Mouse (Mus musculus) myocyte (in vitro differentiated cells): ENCODE data around the gene Celsr3.

Source experiments
- E2F4 ChIP-seq: IDR thresholded peaks from one replicate; pipeline ENCODE4 v1.6.1; 2011; ENCODE audit warnings: mild to moderate bottlenecking, control low read depth, moderate library complexity; ENCODE audit not compliant: insufficient read depth
- MAX ChIP-seq: IDR thresholded peaks from one replicate; pipeline ENCODE4 v1.6.1; 2011; ENCODE audit warnings: low read depth, mild to moderate bottlenecking, control low read depth
- MYOD1 ChIP-seq, 3 experiments: IDR thresholded peaks; one replicate each; pipeline ENCODE4 v1.6.1; 2011; ENCODE audit warnings: control low read depth in 2 of 3, low read depth in 2 of 3, mild to moderate bottlenecking in 2 of 3, moderate library complexity in 1 of 3; ENCODE audit not compliant: insufficient read length in 2 of 3, control insufficient read depth in 1 of 3
- MYOG ChIP-seq, 3 experiments: IDR thresholded peaks; one replicate each; pipeline ENCODE4 v1.6.1; 2011; ENCODE audit warnings: control low read depth in 2 of 3, low read depth in 2 of 3, mild to moderate bottlenecking in 2 of 3; ENCODE audit not compliant: insufficient read length in 2 of 3, control insufficient read depth in 1 of 3, insufficient read depth in 1 of 3
- POLR2A ChIP-seq: IDR thresholded peaks from one replicate; pipeline ENCODE4 v1.6.1; 2011; ENCODE audit warnings: low read depth, mild to moderate bottlenecking, control low read depth, moderate library complexity; ENCODE audit not compliant: insufficient read length
- POLR2AphosphoS2 ChIP-seq: IDR thresholded peaks from one replicate; pipeline ENCODE4 v1.6.1; 2011; ENCODE audit warnings: low read depth, control low read depth; ENCODE audit not compliant: insufficient read length
- TCF12 ChIP-seq: IDR thresholded peaks from one replicate; pipeline ENCODE4 v1.6.1; 2011; ENCODE audit warnings: mild to moderate bottlenecking, control low read depth; ENCODE audit not compliant: poor library complexity, insufficient read depth, severe bottlenecking
- USF1 ChIP-seq: IDR thresholded peaks from one replicate; pipeline ENCODE4 v1.6.1; 2011; ENCODE audit warnings: low read depth, mild to moderate bottlenecking, control low read depth, moderate library complexity

DNA sequence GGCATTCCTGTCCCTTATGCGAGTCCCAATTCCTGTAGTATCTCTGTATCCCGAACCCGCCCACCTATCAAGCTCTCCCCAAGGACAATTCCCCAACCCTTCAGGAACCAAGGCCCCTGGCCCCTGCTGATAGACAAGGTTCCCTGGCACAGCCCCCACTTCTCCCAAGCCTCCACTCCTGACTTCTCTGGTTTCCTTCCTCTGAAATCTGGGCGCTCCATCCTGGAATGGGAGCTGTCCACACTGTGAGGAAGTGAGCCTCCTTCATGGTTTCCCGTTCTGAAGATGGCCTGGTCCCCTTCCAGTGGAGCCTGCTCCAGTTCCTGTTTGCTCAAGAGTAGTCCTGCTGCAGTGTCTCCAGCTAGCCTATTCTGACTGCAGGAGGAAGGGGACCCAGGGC lies 16.9 kb upstream of the Celsr3 start:
- TF ChIP-seq POLR2A, result no peak
- TF ChIP-seq MAX, result no peak
- TF ChIP-seq POLR2AphosphoS2, result no peak
- no peak for TF ChIP-seq TCF12
- no peak for TF ChIP-seq E2F4
- no peak for TF ChIP-seq USF1
- no peak for TF ChIP-seq MYOG (IDR thresholded peaks at IDR 0.05; ENCODE audit: control insufficient read depth in 1 of 3, insufficient read depth in 1 of 3, insufficient read length in 2 of 3, low read depth in 2 of 3)
- TF ChIP-seq MYOD1 (IDR thresholded peaks at IDR 0.05; ENCODE audit: control insufficient read depth in 1 of 3, insufficient read length in 2 of 3, low read depth in 2 of 3), result no peak
